Mouse (Mus musculus): ENCODE measurements around the gene Fam126a. TPM values are rescaled to one million over a fixed set of nuclear protein-coding genes. Genes with fewer than 3 reads are reported as not detected.
"Not testable (repeated sequence)": the region's sequence is repeated elsewhere in the genome, so short reads cannot be mapped to it uniquely, and the experiment has no call there.

The Fam126a gene
- total RNA-seq, 2 experiments from 2014 or later = 37.3 to 41.6 TPM

DNA sequence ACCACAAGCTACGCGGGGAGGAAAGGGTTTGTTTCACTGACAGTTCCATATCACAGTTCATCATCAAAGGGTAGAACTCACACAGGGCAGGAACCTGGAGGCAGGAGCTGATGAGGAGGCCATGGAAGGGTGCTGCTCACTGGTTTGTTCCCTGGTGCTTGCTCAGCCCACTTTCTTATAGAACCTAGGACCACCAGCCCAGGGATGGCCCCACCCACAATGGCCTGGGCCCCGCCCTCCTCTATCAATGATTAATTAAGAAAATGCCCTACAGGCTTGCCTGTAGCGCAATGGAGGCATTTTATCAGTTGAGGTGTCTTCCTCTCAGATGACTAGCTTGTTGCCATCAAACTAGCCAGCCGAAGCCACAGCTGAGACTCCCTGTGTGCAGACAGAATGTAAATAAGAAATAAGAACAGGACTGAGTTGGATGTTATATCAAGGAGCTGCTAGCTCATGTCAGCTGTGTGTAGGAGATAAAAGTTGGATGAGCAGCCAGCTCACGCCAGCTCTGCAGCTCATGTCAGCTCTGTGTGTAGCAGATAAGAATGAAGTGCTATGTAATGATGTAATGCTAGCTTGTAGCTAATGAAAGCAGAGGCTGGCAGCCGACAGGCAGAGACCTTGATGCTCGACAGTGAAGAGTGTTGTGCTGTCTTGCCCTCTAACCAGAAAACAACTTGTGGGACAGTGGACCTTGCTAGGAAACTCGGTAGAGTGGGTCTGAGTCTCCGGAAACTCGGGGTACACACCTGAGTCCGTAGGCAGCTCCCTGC lies 107.8 kb downstream of the Fam126a start:
- no peak for DNase-seq (ENCODE audit: extremely low spot score in 1 of 2, low spot score in 2 of 2)
- intact Hi-C loops (cut with DNase I) = no loop called here

DNA sequence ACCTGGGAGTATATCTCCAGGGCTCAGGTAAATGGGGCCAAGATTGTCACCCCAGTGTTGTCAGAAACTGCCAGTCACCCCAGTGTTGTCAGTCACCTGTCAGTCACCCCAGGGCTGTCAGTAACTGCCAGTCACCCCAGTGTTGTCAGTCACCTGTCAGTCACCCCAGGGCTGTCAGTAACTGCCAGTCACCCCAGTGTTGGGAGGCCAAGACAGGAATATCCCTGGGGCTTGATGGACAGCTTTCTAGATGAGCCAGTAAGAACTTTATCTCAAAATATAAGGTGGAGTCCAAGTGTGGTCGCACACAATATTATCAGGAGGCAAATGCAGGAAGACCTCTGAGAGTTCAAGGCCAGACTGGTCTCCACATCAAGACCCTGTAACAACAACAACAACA lies 109.2 kb downstream of the Fam126a start:
- intact Hi-C loops (cut with DNase I) = no loop called here
- DNase-seq (ENCODE audit: extremely low spot score in 1 of 2, low spot score in 2 of 2) = no peak

DNA sequence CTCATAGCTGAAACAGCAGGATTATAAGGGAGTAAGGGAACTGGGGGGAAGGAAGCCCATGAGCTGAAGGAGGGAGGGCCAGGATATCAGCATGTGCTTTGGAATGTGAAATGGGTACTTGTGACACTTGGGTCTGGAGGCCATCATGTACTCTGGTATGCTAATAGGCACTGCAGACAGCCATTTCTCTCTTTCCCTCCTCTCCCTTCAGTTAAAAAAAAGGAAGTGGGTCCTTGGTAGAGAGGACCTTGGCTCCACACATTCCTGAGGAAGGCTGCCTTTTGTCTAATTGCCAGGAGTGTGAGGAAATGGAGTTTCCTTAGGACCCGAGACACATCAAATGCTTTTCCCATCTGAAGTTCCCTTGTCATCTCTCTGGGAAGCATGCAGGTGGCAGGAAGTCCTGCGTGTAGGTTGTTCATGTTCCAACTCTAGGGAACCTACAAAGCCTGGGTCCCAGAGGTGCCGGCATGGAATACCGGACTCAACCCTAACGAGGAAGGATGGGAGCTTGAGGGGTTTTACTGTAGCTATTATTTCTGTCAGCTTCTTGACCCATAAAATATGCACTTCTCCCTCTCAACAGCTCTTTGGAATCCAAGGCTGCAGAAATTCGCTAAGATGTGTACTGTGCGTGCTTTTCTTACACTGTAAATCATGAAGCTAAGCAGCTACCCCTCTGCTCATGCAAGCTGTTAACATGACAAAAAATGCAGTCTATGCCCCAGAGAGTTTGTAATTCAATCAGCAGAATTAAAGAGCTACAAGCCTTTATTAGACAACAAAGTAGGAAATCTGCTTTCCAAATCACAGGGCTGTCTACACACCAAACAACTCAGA lies 110.4 kb downstream of the Fam126a start:
- intact Hi-C loops (cut with DNase I) = no loop called here

DNA sequence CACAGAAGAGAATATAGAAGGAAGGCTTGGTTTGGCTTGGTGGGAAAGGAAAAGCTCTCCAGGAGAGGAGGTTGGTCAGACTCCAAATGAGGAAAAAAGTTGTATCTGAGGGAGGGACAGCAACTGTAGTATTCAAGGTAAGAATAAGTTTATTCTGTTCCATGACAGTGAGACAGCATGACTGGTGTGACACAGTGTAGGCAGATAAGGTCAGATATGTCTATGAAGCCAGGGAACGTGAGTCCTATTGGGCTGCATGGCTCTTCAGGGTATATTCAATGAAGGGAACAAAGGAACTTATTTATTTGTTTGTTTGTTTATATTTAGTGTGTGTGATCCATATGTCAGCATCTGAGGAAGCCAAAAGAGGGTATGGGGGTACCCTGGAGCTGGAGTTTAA lies 113.2 kb downstream of the Fam126a start:
- no peak for DNase-seq (ENCODE audit: extremely low spot score in 1 of 2, low spot score in 2 of 2)
- intact Hi-C loops (cut with DNase I) = no loop called here

More for the DNA sequence above, 110.4 kb downstream of the Fam126a start:
- no peak for DNase-seq (ENCODE audit: extremely low spot score in 1 of 2, low spot score in 2 of 2)

DNA sequence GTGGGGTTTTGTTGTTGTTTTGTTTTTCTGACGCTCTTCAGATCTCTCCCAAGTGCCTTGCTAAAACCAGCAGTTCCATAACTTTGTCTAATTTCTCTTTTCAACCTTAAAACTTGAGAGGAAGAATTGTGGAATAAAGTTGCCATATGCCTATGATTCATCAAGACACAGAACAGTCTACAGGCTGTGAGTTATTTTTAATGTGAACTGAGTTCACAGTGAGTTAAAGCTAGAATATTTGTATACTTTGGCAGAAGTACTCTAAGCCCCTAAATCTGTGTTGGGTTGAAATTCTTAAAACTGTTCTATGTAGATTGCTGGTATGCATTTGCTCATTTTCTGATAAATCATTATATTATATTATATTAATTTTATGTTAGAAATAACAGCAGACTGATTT lies 118.9 kb downstream of the Fam126a start:
- no peak for DNase-seq (ENCODE audit: extremely low spot score in 1 of 2, low spot score in 2 of 2)

DNA sequence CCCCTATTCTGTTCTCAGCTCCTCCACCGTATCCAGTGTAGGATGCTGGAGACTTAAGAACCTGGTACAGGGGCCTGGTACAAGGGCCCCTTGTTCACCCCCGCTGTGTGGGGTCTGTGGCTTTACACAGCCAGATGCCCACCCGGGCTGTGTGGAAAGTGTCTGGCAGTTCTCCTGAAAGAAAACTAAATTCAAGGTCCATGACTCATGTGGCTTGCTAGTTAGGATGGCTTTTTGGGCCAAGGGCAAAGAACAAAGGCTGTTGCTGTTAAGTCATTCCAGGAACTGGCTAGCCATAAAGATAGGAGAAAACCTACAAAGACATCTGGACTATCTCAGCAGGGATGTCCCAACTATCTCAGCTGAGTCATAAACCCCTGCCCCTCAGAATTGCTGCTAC lies 121.2 kb downstream of the Fam126a start:
- DNase-seq (ENCODE audit: extremely low spot score in 1 of 2, low spot score in 2 of 2) = no peak
- intact Hi-C loops (cut with DNase I) = no loop called here

More for the DNA sequence above, 118.9 kb downstream of the Fam126a start:
- intact Hi-C loops (cut with DNase I) = no loop called here

DNA sequence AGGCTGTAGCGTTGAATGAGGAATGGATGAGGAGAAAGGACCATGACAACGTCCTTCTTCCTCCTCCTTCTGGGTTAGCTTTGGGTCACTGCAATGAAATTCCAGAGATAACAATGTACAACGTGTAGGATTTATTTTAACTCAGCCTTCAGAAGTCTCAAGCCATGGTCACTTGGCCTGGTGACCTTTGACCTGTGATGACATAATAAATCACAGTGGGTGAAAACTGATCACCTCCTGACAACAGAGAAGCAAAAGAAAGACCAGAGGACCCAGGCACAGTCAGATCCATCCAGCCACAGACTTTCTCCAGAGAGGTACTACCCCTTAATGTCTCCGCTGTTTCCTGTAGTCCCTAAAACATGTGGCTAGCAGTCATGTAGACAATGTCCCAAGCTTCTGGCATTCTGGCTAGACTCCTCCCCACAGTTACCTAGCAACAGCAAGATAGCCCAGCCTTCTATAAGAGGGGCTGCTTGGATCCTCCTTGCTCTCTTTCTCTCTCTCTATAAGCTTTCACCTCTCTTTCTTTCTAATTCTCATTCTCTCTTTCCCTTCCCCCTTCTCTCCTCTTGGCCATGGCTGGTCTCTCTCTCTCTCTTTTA lies 121.9 kb downstream of the Fam126a start:
- DNase-seq (ENCODE audit: extremely low spot score in 1 of 2, low spot score in 2 of 2) = no peak
- intact Hi-C loops (cut with DNase I) = no loop called here

DNA sequence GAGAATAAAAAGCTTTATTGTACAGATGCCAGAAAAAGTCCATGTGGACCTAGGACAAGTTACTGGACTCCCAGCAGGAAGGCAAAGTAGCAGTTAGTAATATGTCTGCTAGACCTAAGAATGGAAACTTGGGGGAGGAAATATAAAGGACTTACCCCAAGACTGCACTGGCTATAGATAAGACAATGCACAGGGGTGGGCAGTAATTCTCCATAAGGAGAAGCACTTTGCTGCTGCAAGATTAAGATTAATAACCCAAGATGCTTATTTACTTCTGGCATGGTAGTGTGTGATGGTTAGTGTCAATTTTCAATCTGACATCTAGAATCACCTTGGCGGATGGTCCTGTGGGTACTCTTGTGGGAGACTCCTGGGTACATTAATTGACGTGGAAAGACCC lies 128.3 kb downstream of the Fam126a start:
- intact Hi-C loops (cut with DNase I) = no loop called here
- no peak for DNase-seq (ENCODE audit: extremely low spot score in 1 of 2, low spot score in 2 of 2)

DNA sequence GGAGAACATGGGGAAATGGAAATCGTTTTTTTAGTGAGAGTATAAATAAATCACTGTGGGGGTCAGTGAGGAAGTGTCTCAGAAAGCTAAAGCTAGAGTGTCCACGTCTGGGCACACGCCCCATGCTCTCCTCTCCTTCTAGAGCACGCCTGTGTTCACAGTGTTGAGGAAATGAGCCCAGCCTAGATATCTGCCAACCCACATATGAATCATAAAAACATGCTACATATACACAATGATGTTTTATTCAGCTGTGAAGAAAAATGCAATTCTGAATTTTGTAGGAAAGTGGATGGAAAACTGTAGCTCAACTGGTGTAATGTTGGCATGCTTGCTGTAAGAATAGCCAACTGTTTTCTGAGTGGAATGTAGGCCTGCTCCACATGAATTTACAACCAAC lies 130.3 kb downstream of the Fam126a start:
- intact Hi-C loops (cut with DNase I) = no loop called here
- no peak for DNase-seq (ENCODE audit: extremely low spot score in 1 of 2, low spot score in 2 of 2)

DNA sequence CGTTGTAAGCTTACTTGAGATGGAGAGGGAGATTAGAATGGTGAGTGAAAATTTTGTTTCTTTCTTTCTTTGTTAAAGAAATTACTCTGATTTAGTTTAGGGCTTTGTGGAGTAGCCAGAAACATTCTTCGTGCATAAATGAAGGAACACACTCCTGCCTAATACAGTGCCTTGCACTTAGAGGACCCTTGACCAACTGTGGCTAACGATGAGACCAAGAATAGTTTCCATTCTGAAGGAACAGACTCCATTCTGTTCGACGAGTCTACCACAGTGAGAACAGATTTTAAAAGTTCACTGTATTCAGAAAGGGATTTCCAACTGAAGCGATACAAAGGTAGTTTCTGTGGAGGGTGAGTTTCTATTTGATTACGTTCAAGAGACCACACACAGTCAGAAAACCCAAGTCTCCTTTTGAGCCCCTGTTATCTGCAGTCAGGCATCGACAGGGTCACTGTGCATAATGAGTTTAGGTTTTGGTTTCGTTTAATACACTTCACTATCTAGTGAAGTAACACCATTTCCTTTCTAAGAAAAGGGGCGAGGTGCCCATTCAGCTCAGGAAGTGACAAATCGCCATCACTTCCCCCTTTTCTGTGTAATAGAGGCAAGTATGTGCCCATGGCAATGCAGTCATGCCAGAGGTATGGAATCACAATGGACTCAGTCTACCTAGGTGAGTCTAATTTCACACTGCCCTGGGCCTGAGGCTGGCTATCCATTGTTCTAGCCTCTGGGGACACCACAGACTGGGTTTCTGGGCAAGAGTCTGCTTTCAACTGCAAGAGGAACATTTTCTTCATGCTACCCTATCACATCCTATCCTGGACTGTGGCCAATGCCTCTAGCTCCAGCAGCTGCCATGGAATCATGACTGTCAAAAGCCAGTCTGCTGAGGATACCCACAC lies 136.4 kb downstream of the Fam126a start:
- intact Hi-C loops (cut with DNase I) = no loop called here
- DNase-seq (ENCODE audit: extremely low spot score in 1 of 2, low spot score in 2 of 2) = peak in 1 of 2 experiments; percentile 69

DNA sequence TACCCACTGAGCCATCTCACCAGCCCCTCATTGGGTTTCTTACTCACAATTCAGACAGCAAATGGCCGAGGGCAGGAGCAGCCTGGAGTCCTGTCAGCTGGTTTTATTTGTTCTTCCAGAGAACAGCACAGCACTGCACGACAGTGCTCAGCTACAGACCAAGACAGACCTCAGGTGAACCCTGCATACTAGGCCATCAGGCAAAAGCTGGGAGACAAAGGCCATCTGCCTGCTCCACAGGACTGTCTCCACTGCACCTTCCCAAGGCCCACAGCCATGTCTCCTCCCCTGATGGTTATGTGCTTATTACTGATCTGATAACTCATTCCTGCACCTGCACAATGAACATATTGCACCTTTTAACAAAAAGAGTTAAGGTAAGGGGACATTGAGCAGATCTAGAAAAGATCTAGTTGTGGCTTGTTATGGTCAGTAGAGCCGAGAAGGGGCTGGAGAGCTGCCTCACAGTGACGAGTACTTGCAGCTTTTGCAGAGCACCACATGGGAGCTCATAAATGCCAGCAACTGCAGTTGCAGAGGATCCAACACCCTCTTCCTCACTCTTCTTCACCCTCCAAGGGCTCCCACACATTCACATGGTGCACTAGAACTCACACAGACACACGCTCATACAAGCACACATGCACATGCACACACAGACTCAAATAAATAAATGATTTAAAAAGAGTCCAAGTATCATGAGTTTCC lies 137.2 kb downstream of the Fam126a start:
- DNase-seq (ENCODE audit: extremely low spot score in 1 of 2, low spot score in 2 of 2) = no peak
- intact Hi-C loops (cut with DNase I) = no loop called here

DNA sequence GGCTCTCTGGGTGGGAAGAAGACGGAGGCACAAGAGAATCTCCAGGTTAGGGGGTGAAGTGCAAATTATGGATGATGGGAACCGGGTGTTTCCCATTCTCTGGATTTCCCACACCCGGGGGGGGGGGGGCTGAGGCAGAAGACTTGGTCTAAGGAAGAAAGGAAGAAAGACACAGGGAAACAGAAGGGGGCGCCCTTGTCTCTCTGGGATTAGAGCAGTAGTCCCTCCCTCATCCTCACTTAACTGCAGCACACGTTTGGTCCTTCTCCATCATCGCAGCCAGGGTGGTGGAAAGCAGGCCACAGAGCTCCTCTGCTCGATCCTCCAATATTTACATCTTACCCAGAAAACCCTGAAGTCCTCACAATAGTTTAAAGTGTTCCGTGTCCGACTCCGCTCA lies 139.8 kb downstream of the Fam126a start:
- DNase-seq (ENCODE audit: extremely low spot score in 1 of 2, low spot score in 2 of 2) = peak in 1 of 2 experiments; percentile 83
- intact Hi-C loops (cut with DNase I) = no loop called here

DNA sequence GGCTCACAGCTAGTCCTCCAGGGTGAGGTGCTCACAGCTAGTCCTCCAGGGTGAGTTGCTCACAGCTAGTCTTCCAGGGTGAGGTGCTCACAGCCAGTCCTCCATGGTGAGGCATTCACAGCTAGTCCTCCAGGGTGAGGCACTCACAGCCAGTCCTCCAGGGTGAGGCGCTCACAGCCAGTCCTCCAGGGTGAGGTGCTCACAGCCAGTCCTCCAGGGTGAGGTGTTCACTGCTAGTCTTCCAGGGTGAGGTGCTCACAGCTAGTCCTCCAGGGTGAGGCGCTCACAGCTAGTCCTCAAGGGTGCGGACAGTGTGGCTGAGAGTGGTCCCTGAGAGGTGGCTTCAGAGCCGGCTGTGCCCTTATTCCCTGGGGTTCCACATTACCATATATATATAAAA lies 141.0 kb downstream of the Fam126a start:
- intact Hi-C loops (cut with DNase I) = no loop called here
- no peak for DNase-seq (ENCODE audit: extremely low spot score in 1 of 2, low spot score in 2 of 2)

DNA sequence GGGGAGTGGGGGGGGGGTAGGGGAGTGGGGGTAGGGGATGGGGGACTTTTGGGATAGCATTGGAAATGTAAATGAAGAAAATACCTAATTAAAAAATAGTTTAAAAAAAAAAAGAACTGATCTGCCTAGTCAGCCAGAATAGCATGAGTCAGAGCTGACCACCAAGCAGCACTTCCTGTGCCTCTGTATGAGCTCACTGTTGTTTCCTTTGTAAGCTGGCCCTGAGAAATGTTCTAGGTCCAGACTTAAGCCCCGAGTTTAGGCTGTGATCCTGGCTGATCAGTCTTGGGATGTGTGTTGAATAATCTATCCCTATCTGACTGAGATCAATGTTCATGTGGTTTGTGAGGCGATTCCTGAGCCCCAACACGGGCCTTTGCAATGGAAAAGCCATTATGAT lies 143.4 kb downstream of the Fam126a start:
- intact Hi-C loops (cut with DNase I) = no loop called here
- DNase-seq (ENCODE audit: extremely low spot score in 1 of 2, low spot score in 2 of 2) = no peak

DNA sequence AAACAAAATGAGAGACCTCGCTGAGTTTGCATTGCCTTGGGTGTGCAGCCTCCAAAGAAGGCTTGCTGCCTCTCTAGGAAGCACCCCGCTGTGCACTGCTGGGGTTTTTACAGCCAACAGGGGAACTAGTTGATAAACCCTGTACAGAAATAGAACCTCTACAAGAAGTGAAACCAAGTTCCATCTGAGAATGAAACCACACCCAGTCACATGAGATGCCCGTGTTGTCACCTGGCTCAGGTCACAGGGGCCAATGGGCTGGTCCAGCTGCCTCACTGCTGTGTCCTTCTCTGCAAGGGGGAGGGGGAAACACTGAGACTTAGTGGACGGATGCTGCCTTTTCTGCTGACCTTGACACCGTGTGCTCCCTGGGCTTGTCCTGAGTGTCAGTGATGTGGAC lies 156.0 kb downstream of the Fam126a start:
- intact Hi-C loops (cut with DNase I) = no loop called here
- DNase-seq (ENCODE audit: extremely low spot score in 1 of 2, low spot score in 2 of 2) = peak in 1 of 2 experiments; percentile 60

DNA sequence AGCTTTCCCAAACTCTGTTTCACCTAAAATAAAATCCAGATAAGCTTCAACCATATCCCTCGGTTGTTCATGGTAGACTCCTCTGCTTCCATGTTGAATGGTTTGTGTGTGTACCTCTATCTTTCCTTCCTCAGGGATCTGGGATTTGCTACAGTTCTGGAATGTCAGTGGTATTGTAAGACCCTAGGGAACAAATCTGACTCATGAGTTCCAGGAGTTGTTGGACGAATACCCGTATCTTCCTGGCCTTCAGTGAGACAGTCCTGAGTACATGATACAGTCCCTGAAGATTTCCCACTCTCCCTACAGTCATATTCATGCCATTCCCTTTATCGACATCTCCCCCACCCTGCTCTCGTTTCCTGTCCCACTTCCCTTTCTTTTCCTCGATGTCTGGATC lies 157.9 kb downstream of the Fam126a start:
- no peak for DNase-seq (ENCODE audit: extremely low spot score in 1 of 2, low spot score in 2 of 2)
- intact Hi-C loops (cut with DNase I) = no loop called here

DNA sequence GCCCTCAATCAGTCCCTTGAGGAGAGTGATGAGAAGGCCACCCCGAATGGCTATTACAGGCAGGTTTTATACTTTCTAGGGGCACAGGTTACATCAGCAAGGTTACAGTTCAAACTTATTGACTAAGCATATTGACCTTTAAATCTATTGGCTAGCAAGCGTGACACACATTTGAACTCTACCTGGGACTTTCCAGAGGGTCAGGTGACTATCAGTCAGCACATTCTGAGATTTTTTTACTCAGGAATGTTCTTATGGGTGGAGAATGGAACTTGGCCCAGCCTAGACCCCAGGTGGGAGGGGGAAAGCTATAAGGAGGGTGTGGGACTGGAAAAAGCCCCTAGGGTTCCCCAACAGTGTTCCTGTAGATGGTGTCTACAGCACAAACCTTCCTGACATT lies 159.2 kb downstream of the Fam126a start:
- intact Hi-C loops (cut with DNase I); DNase-seq (ENCODE audit: extremely low spot score in 1 of 2, low spot score in 2 of 2): not testable (repeated sequence)

DNA sequence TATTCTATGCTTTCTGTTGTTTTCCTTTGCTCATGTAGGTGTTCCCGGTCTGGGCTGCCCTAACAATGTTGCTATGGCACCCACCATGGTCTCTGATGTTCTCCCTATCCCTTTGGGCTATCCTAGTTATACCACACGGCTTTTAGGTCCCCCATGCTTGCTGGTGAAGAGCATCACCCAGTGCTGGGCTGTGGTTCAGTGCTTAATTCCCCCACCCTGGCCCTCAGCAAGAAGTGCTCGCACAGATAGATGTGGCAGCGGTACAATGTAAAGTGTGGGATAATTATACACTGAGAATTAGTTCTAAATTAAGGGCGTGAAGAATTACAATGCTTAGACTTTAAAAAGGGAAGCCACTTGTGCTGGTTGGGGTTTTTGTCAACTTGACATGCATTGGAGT lies 164.5 kb downstream of the Fam126a start:
- no peak for DNase-seq (ENCODE audit: extremely low spot score in 1 of 2, low spot score in 2 of 2)
- intact Hi-C loops (cut with DNase I) = no loop called here
